9 mouse cellular contexts compared by ENCODE assay signal in the genomic region with DNA sequence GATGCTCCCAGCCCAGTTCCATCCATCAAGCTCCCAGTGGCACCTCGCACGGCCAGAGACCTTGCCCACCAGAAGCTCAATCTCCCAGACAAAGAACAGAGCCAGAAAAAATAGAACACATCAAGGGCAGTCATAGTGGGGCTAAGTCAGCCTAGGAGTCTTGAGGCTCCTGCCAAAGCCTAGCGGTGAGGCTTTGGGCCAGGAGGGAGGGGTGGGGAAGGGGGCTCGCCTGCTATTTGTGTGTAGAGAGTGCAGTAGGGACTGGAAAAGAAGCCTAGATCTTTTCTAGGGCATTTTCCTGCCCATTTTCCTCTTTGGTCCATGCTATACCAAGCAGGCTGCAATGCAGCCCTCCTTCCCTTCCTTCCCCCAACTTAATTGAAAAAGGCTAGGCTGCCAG.
DNase-seq lines count a peak whose midpoint lies in the region; ATAC-seq and TF ChIP-seq lines count a peak whose summit lies in the region.
"Had no signal": no experiment of that assay in that cellular context is flagged by ENCODE, and none has a peak within 500 bp of the region (broad histone marks: within the 10 kb centered on the region; RNA-seq: fewer than 3 reads in every experiment).

No protein-coding gene starts in this region.

- no peak overlapping the region for H3K27ac ChIP-seq in kidney, embryonic 14.5 days (ENCODE audit: low read depth, low read length)
- no peak overlapping the region for H3K27ac ChIP-seq in kidney, adult 2 months (ENCODE audit: insufficient read depth, low read depth, low read length)
- H3K27ac ChIP-seq in embryonic facial prominence, embryonic 14.5 days (replicated peaks; ENCODE audit: low read depth, low read length), result peak overlapping the region; percentile 16
- H3K27ac ChIP-seq in hindbrain, embryonic 16.5 days (ENCODE audit: low read depth, low read length), result peak overlapping the region; percentile 76
- peak overlapping the region; percentile 78 for H3K27ac ChIP-seq in midbrain, embryonic 16.5 days (ENCODE audit: low read length)

- no peaks in the 10 kb centered on the region for H3K9me3 ChIP-seq in kidney, embryonic 14.5 days (ENCODE audit: control insufficient read depth, low read length)
- no peaks in the 10 kb centered on the region for H3K9me3 ChIP-seq in embryonic facial prominence, embryonic 14.5 days (ENCODE audit: control insufficient read depth, low read length)
- H3K9me3 ChIP-seq in hindbrain, embryonic 16.5 days (ENCODE audit: control insufficient read depth, low read length), result no peaks in the 10 kb centered on the region
- no peaks in the 10 kb centered on the region for H3K9me3 ChIP-seq in midbrain, embryonic 16.5 days (replicated peaks; ENCODE audit: control insufficient read depth, low read length, poor library complexity, severe bottlenecking)

- peak overlapping the region; percentile 25; the same call in 1 of the 2 replicates for H3K4me3 ChIP-seq in kidney, embryonic 14.5 days (ENCODE audit: low read length)
- H3K4me3 ChIP-seq in kidney, adult 2 months (ENCODE audit: insufficient read depth, low read depth, low read length), result no peak overlapping the region
- peak overlapping the region; percentile 22 for H3K4me3 ChIP-seq in embryonic facial prominence, embryonic 14.5 days (ENCODE audit: low read depth, low read length)
- H3K4me3 ChIP-seq in hindbrain, embryonic 16.5 days (ENCODE audit: low read length), result peak overlapping the region; percentile 31
- H3K4me3 ChIP-seq in midbrain, embryonic 16.5 days (ENCODE audit: low read depth, low read length), result peak overlapping the region; percentile 35

- no peak for TF ChIP-seq POLR2A in kidney, adult 2 months (IDR thresholded peaks at IDR 0.05; ENCODE audit: low read depth, low read length)

- no peak overlapping the region for H3K9ac ChIP-seq in kidney, embryonic 14.5 days (ENCODE audit: low read depth, low read length)
- no peak overlapping the region; the same call in 1 of the 2 replicates for H3K9ac ChIP-seq in embryonic facial prominence, embryonic 14.5 days (ENCODE audit: low read depth, low read length)
- H3K9ac ChIP-seq in hindbrain, embryonic 16.5 days (ENCODE audit: low read depth, low read length), result peak overlapping the region; percentile 51
- peak overlapping the region; percentile 52 for H3K9ac ChIP-seq in midbrain, embryonic 16.5 days (ENCODE audit: low read depth, low read length)

- WGBS in kidney, embryonic 14.5 days, result 41% methylated on average over 4 of the region's 4 CpGs
- 59% methylated on average over 4 of the region's 4 CpGs for WGBS in kidney, adult 2 months
- WGBS in embryonic facial prominence, embryonic 14.5 days, result 33% methylated on average over 4 of the region's 4 CpGs
- WGBS in hindbrain, embryonic 16.5 days, result 6% methylated on average over 4 of the region's 4 CpGs
- 21% methylated on average over 4 of the region's 4 CpGs for WGBS in midbrain, embryonic 16.5 days

- no peak for TF ChIP-seq CTCF in kidney, adult 2 months (conservative IDR thresholded peaks at IDR 0.05; ENCODE audit: insufficient read depth, insufficient read length, low read depth, low read length)

- peak; percentile 16; the same call in 1 of the 2 replicates for ATAC-seq in kidney, embryonic 14.5 days (ENCODE audit: low FRiP score, low TSS enrichment)
- peak; percentile 48 for ATAC-seq in embryonic facial prominence, embryonic 14.5 days (ENCODE audit: low read depth)
- peak; percentile 28 for ATAC-seq in hindbrain, embryonic 16.5 days
- ATAC-seq in midbrain, embryonic 16.5 days, result peak; percentile 32; the same call in 1 of the 2 replicates
- ATAC-seq: CD4-positive, CD25-positive, alpha-beta regulatory T cell, adult 4 months had no signal

- no peaks in the 10 kb centered on the region for H3K36me3 ChIP-seq in kidney, embryonic 14.5 days (ENCODE audit: control insufficient read depth, insufficient read depth, low read length)
- H3K36me3 ChIP-seq in kidney, adult 2 months (ENCODE audit: control insufficient read depth, insufficient read depth, low read length), result no peaks in the 10 kb centered on the region
- H3K36me3 ChIP-seq in embryonic facial prominence, embryonic 14.5 days (ENCODE audit: control insufficient read depth, insufficient read depth, low read length), result no peaks in the 10 kb centered on the region
- no peaks in the 10 kb centered on the region for H3K36me3 ChIP-seq in hindbrain, embryonic 16.5 days (ENCODE audit: control insufficient read depth, insufficient read depth, low read length)
- H3K36me3 ChIP-seq in midbrain, embryonic 16.5 days (ENCODE audit: control insufficient read depth, insufficient read depth, low read length), result no peaks in the 10 kb centered on the region

- intact Hi-C loops in gastrocnemius, postnatal 14 days (cut with DNase I; ENCODE audit: low total_unique reads), result no loop called here

- 0 out of 2 replicates have a peak overlapping the region, but pooled peaks have one; percentile 30 for H3K4me2 ChIP-seq in kidney, embryonic 14.5 days (replicated peaks; ENCODE audit: low read depth, low read length)
- H3K4me2 ChIP-seq in embryonic facial prominence, embryonic 14.5 days (ENCODE audit: low read depth, low read length), result peak overlapping the region; percentile 49
- H3K4me2 ChIP-seq in hindbrain, embryonic 16.5 days (ENCODE audit: low read length), result peak overlapping the region; percentile 51
- H3K4me2 ChIP-seq in midbrain, embryonic 16.5 days (ENCODE audit: low read length), result peak overlapping the region; percentile 50

- DNase-seq in kidney, adult 2 months, result no peak
- peak; percentile 60 for DNase-seq in embryonic facial prominence, embryonic 14.5 days (ENCODE audit: low spot score)
- no peak for DNase-seq in ovary, adult 18-20 months (ENCODE audit: low spot score)
- no peak for DNase-seq in gastrocnemius, postnatal 14 days
- DNase-seq in spleen, adult 12 weeks (ENCODE audit: low spot score), result no peak

- H3K27me3 ChIP-seq in kidney, embryonic 14.5 days (ENCODE audit: control insufficient read depth, insufficient read depth, low read length), result no peaks in the 10 kb centered on the region
- no peaks in the 10 kb centered on the region for H3K27me3 ChIP-seq in kidney, adult 2 months (replicated peaks; ENCODE audit: control insufficient read depth, insufficient read depth, low read length)
- no peaks in the 10 kb centered on the region for H3K27me3 ChIP-seq in embryonic facial prominence, embryonic 14.5 days (replicated peaks; ENCODE audit: control insufficient read depth, insufficient read depth, low read length)
- no peaks in the 10 kb centered on the region; the same call in 1 of the 2 replicates for H3K27me3 ChIP-seq in hindbrain, embryonic 16.5 days (replicated peaks; ENCODE audit: control insufficient read depth, insufficient read depth, low read length)
- no peaks in the 10 kb centered on the region for H3K27me3 ChIP-seq in midbrain, embryonic 16.5 days (ENCODE audit: control insufficient read depth, insufficient read depth, low read depth, low read length)

- H3K4me1 ChIP-seq in kidney, embryonic 14.5 days (ENCODE audit: control insufficient read depth, insufficient read depth, low read length), result peaks cover 7% of the 10 kb centered on the region; the same call in 1 of the 2 replicates
- no peaks in the 10 kb centered on the region for H3K4me1 ChIP-seq in kidney, adult 2 months (ENCODE audit: control insufficient read depth, insufficient read depth, low read length)
- H3K4me1 ChIP-seq in embryonic facial prominence, embryonic 14.5 days (ENCODE audit: control insufficient read depth, insufficient read depth, low read length), result peaks cover 27% of the 10 kb centered on the region
- peaks cover 33% of the 10 kb centered on the region for H3K4me1 ChIP-seq in hindbrain, embryonic 16.5 days (ENCODE audit: control insufficient read depth, insufficient read depth, low read depth, low read length)
- peaks cover 36% of the 10 kb centered on the region for H3K4me1 ChIP-seq in midbrain, embryonic 16.5 days (ENCODE audit: control insufficient read depth, insufficient read depth, low read length)

Comparison
In these comparisons a context has a peak if more than half of its experiments do, and no peak if none do; other contexts are left out.
1. H3K27ac ChIP-seq: peak in embryonic facial prominence, embryonic 14.5 days (single experiment), hindbrain, embryonic 16.5 days (single experiment) and midbrain, embryonic 16.5 days (single experiment); none in kidney, embryonic 14.5 days (single experiment) and kidney, adult 2 months (single experiment).
2. H3K9ac ChIP-seq: peak in hindbrain, embryonic 16.5 days (single experiment) and midbrain, embryonic 16.5 days (single experiment); none in kidney, embryonic 14.5 days (single experiment) and embryonic facial prominence, embryonic 14.5 days (single experiment).
3. Peak in every context shown above with its lines, with median percentiles within 50 percentile points of each other: ATAC-seq and H3K4me2 ChIP-seq.